Mouse (Mus musculus) heart, embryonic 12.5 days (tissue): ENCODE measurements around the gene Cacnb4. TPM values are rescaled to one million over a fixed set of nuclear protein-coding genes. Genes with fewer than 3 reads are reported as not detected.

ENCODE experiments used
- ATAC-seq: fragments of 200-750 bp; cut with Nextera tagmentation; 2 replicates; pipeline ENCODE4 v1.8.0; 2017; ENCODE audit warnings: moderate TSS enrichment, moderate library complexity; ENCODE audit not compliant: insufficient number of reproducible peaks, low FRiP score
- H3K27ac ChIP-seq: fragments of 300-500 bp; sonication (generic); 2 replicates; pipeline ENCODE4 v1.5.1; 2016; ENCODE audit warnings: mild to moderate bottlenecking, moderate library complexity; ENCODE audit not compliant: poor library complexity, severe bottlenecking
- H3K27me3 ChIP-seq: fragments of 300-500 bp; sonication (generic); replicated peaks from 2 replicates; pipeline ENCODE4 v1.6.1; 2016; ENCODE audit warnings: mild to moderate bottlenecking, moderate library complexity
- H3K36me3 ChIP-seq: fragments of 300-500 bp; sonication (generic); 2 replicates; pipeline ENCODE4 v1.6.1; 2016; ENCODE audit warnings: mild to moderate bottlenecking, moderate library complexity
- H3K4me1 ChIP-seq: fragments of 300-500 bp; sonication (generic); replicated peaks from 2 replicates; pipeline ENCODE4 v1.6.1; 2016; ENCODE audit warnings: mild to moderate bottlenecking
- H3K4me2 ChIP-seq: fragments of 300-500 bp; sonication (generic); 2 replicates; pipeline ENCODE4 v1.6.1; 2016; ENCODE audit warnings: mild to moderate bottlenecking, moderate library complexity
- H3K4me3 ChIP-seq: fragments of 300-500 bp; sonication (generic); 2 replicates; pipeline ENCODE4 v1.5.1; 2016; ENCODE audit warnings: mild to moderate bottlenecking
- H3K9ac ChIP-seq: fragments of 300-500 bp; sonication (generic); 2 replicates; pipeline ENCODE4 v1.6.1; 2016; ENCODE audit warnings: mild to moderate bottlenecking, moderate library complexity
- H3K9me3 ChIP-seq: fragments of 300-500 bp; sonication (generic); replicated peaks from 2 replicates; pipeline ENCODE4 v1.6.1; 2016; ENCODE audit warnings: mild to moderate bottlenecking, moderate library complexity
- WGBS: fragments of 180-500 bp; shearing (Covaris S2); methylation state at CpG from one replicate; pipeline ENCODE4 v1.1.7; 2016; 5-methylcytosine and 5-hydroxymethylcytosine counted together
- polyA plus RNA-seq: library from polyadenylated mRNA; unstranded; fragments of >200 nt; fragmentation: Nextera tagmentation; extraction: Ambion mirVana; gene quantifications from 2 replicates; pipeline ENCODE4 v1.2.1, GENCODE M21; 2016

The Cacnb4 gene
- polyA plus RNA-seq, 1 experiment from 2014 or later = 0.41 TPM

GRCm38 (mm10) chr2:52474570-52474969 is 202.1 kb downstream of the Cacnb4 start:
- no peaks in the 10 kb centered on the region for H3K27me3 ChIP-seq
- no peak for ATAC-seq
- 84% methylated on average over 11 of the region's 11 CpGs for WGBS
- no peak overlapping the region for H3K9ac ChIP-seq
- peaks cover 30% of the 10 kb centered on the region for H3K4me1 ChIP-seq
- H3K4me2 ChIP-seq = no peak overlapping the region
- H3K36me3 ChIP-seq = no peaks in the 10 kb centered on the region
- no peaks in the 10 kb centered on the region for H3K9me3 ChIP-seq
- H3K4me3 ChIP-seq = no peak overlapping the region
- no peak overlapping the region for H3K27ac ChIP-seq

GRCm38 (mm10) chr2:52471545-52472291 is 204.9 kb downstream of the Cacnb4 start:
- H3K27me3 ChIP-seq = no peaks in the 10 kb centered on the region
- peaks cover 15% of the 10 kb centered on the region for H3K4me1 ChIP-seq
- H3K9me3 ChIP-seq = no peaks in the 10 kb centered on the region
- H3K36me3 ChIP-seq = no peaks in the 10 kb centered on the region
- ATAC-seq = peak; percentile 59; the same call in 1 of the 2 replicates
- no peak overlapping the region for H3K9ac ChIP-seq
- 0 out of 2 replicates have a peak overlapping the region, but pooled peaks have one; percentile 5 for H3K27ac ChIP-seq
- H3K4me2 ChIP-seq = no peak overlapping the region
- 27% methylated on average over 4 of the region's 4 CpGs for WGBS
- H3K4me3 ChIP-seq = no peak overlapping the region

GRCm38 (mm10) chr2:52470044-52470560 is 206.5 kb downstream of the Cacnb4 start:
- Histone ChIP-seq H3K9ac (no peak overlapping the region), H3K9me3 (no peaks in the 10 kb centered on the region), H3K4me2 (no peak overlapping the region), H3K27me3 (no peaks in the 10 kb centered on the region), H3K4me3 (no peak overlapping the region), H3K4me1 (peaks cover 11% of the 10 kb centered on the region), H3K27ac (no peak overlapping the region), H3K36me3 (no peaks in the 10 kb centered on the region)
- WGBS = 78% methylated on average over 4 of the region's 4 CpGs
- ATAC-seq = no peak

GRCm38 (mm10) chr2:52467629-52468028 is 209.0 kb downstream of the Cacnb4 start:
- Histone ChIP-seq H3K27me3 (0 out of 2 replicates have a peak, but pooled peaks cover 5% of the 10 kb centered on the region), H3K4me2 (no peak overlapping the region), H3K4me3 (no peak overlapping the region), H3K4me1 (peaks cover 11% of the 10 kb centered on the region), H3K36me3 (no peaks in the 10 kb centered on the region), H3K9ac (no peak overlapping the region), H3K27ac (no peak overlapping the region), H3K9me3 (no peaks in the 10 kb centered on the region)
- ATAC-seq = no peak
- 70% methylated on average over 6 of the region's 6 CpGs for WGBS

- no peak overlapping the region for H3K27ac ChIP-seq
- no peak overlapping the region for H3K4me3 ChIP-seq
- no peaks in the 10 kb centered on the region for H3K4me1 ChIP-seq
- no peak for ATAC-seq
- H3K4me2 ChIP-seq = no peak overlapping the region
- H3K27me3 ChIP-seq = 0 out of 2 replicates have a peak, but pooled peaks cover 5% of the 10 kb centered on the region
- H3K36me3 ChIP-seq = no peaks in the 10 kb centered on the region
- no peak overlapping the region for H3K9ac ChIP-seq
- 86% methylated on average over 12 of the region's 12 CpGs for WGBS
- no peaks in the 10 kb centered on the region for H3K9me3 ChIP-seq
These were observed 215.2 kb downstream of the Cacnb4 start for GRCm38 (mm10) chr2:52461206-52461967.

GRCm38 (mm10) chr2:52455606-52456479 is 220.8 kb downstream of the Cacnb4 start:
- no peak overlapping the region for H3K4me2 ChIP-seq

GRCm38 (mm10) chr2:52449818-52450217 is 226.8 kb downstream of the Cacnb4 start:
- no peak for ATAC-seq
- Histone ChIP-seq H3K36me3 (no peaks in the 10 kb centered on the region), H3K4me1 (peaks cover 17% of the 10 kb centered on the region), H3K4me3 (no peak overlapping the region), H3K9ac (no peak overlapping the region), H3K27ac (no peak overlapping the region), H3K27me3 (no peaks in the 10 kb centered on the region), H3K9me3 (no peaks in the 10 kb centered on the region), H3K4me2 (no peak overlapping the region)
- WGBS = 44% methylated on average over 8 of the region's 8 CpGs

More at GRCm38 (mm10) chr2:52455606-52456479, 220.8 kb downstream of the Cacnb4 start:
- Histone ChIP-seq H3K9me3 (no peaks in the 10 kb centered on the region), H3K9ac (no peak overlapping the region), H3K4me1 (0 out of 2 replicates have a peak, but pooled peaks cover under 1% of the 10 kb centered on the region), H3K27ac (no peak overlapping the region), H3K4me3 (no peak overlapping the region), H3K36me3 (no peaks in the 10 kb centered on the region), H3K27me3 (no peaks in the 10 kb centered on the region)
- 64% methylated on average over 7 of the region's 7 CpGs for WGBS
- ATAC-seq = no peak

- no peak overlapping the region for H3K27ac ChIP-seq
- no peaks in the 10 kb centered on the region for H3K36me3 ChIP-seq
- WGBS = 0% methylated on average over 1 of the region's 1 CpGs
- no peaks in the 10 kb centered on the region for H3K9me3 ChIP-seq
- H3K27me3 ChIP-seq = no peaks in the 10 kb centered on the region
- H3K4me1 ChIP-seq = peaks cover 17% of the 10 kb centered on the region
- H3K4me3 ChIP-seq = no peak overlapping the region
- no peak overlapping the region for H3K4me2 ChIP-seq
- no peak overlapping the region for H3K9ac ChIP-seq
- ATAC-seq = no peak
These were observed 227.7 kb downstream of the Cacnb4 start for GRCm38 (mm10) chr2:52448916-52449315.

GRCm38 (mm10) chr2:52446648-52447047 is 230.0 kb downstream of the Cacnb4 start:
- H3K4me1 ChIP-seq = peaks cover 25% of the 10 kb centered on the region
- no peaks in the 10 kb centered on the region for H3K36me3 ChIP-seq
- no peak overlapping the region for H3K4me3 ChIP-seq
- H3K9ac ChIP-seq = no peak overlapping the region
- H3K4me2 ChIP-seq = no peak overlapping the region
- 45% methylated on average over 5 of the region's 5 CpGs for WGBS
- H3K27ac ChIP-seq = no peak overlapping the region
- no peaks in the 10 kb centered on the region for H3K9me3 ChIP-seq
- H3K27me3 ChIP-seq = no peaks in the 10 kb centered on the region
- ATAC-seq = no peak

- peak overlapping the region; percentile 20; the same call in 1 of the 2 replicates for H3K27ac ChIP-seq
- WGBS = 47% methylated on average over 5 of the region's 5 CpGs
These were observed 234.5 kb downstream of the Cacnb4 start for GRCm38 (mm10) chr2:52442125-52442524.

More at GRCm38 (mm10) chr2:52442125-52442524, 234.5 kb downstream of the Cacnb4 start:
- H3K9ac ChIP-seq = no peak overlapping the region
- no peaks in the 10 kb centered on the region for H3K9me3 ChIP-seq
- ATAC-seq = no peak
- H3K36me3 ChIP-seq = no peaks in the 10 kb centered on the region
- peaks cover 18% of the 10 kb centered on the region for H3K4me1 ChIP-seq
- H3K27me3 ChIP-seq = no peaks in the 10 kb centered on the region
- no peak overlapping the region for H3K4me3 ChIP-seq
- H3K4me2 ChIP-seq = no peak overlapping the region
